Mouse (Mus musculus): ENCODE data around the gene Ano2.

The Ano2 gene

DNA sequence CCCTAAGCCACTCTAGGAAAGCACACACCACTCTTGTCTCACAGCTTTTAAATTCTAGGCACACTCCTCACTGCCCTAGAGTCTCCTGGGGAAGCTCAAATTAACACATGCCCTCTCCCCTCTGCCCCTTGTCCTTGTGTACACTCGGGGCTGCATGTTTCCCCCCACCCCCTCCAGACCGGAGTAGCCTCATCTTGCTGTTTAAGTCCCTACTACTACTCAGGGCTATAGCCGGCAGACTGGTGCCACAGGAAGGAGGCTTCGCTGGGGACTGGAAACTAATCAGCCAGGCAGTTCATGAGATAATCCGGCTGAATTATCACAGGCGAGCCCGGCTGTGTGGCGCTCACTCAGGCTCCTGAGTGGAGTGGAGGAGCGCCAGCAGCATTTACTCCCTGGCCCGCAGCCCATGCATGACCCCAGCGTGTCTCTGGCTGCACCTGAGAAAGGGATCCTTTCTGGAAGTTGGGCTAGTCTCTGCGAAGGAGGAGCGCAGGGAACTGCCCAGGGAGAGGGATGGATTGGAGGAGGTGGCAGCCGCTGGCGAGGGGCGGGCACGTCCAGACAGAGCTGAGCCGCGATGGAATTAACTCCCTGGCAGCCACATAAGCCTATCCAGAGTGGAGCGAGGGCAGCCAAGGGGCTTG lies at the start of gene Ano2:
Gene Ano2, plus strand, starts transcription at position 363 of the 647 bp plus-strand sequence.
- no peak for DNase-seq

DNA sequence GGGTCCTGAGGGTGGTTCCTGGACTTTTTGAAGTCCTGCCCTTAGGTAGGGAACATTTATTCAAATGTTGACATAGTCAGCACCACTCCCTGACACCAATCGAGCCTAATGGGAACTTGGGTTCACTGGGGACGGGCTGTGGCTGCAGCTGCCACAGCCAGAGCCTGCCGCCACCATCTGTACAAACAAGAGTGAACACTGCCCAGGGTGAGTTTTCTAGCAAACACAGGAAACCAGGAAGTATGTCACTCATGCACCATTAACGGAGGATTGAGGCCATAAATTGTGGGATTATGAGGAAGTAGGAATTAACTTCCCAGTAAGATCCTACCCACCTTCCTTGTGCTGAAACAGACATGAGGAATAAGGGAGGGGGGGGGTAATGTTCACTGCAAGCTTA lies 49.7 kb upstream of the Ano2 start:
- no peak for DNase-seq

DNA sequence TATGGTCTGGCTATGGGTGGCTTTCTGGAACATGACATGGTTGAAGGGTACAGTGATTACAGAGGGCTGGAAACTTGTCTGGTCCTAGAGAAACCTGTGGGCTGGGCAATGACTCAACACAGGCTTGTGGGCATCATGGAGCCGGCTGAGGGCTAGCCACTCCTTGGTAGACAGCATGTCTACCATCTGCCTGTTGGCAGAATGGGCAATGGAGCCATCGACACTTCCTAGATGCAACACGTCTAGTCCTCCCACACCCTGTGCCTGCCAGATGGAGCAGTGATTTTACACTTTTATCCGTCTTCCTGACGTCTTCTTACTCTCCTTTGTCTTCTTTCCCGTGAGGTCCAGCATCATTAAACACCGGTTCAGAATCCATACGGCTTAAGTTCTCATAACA lies 49.1 kb upstream of the Ano2 start:
- no peak for DNase-seq

DNA sequence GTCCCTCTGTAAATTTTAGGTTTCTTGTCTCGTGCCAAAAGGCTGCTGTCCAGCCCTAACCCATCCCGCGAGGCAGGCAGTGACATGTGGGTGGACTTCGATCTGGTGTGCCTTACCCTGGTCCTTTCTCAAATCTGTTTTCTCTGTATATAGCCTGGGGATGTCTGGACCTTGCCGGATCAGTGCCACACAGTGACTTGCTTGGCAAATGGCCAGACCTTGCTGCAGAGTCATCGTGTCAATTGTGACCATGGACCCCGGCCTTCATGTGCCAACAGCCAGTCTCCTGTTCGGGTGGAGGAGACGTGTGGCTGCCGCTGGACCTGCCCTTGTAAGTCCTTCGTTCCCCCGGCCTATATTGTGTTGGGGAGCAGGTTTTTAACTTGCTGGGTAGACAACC lies 41.3 kb upstream of the Ano2 start:
- no peak for DNase-seq

DNA sequence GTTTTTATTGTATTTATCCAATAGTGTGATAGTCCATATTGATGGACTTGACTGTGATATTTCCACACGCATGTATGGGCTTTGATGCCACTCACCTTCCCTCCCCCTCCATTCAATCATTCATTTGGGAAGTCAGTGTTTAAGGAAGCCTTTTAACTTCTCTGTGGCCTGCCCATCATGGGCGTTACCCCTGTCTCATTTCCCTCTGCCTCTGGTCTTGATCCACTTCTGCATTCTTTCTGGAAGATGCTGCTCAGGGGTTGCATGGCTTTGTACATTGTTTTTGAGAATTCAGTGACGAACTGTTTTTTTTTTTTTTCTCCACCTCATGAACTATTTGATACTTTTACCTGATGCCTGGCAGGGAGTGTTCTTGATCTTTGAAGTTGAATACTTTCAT lies 38.9 kb upstream of the Ano2 start:
- no peak for DNase-seq

DNA sequence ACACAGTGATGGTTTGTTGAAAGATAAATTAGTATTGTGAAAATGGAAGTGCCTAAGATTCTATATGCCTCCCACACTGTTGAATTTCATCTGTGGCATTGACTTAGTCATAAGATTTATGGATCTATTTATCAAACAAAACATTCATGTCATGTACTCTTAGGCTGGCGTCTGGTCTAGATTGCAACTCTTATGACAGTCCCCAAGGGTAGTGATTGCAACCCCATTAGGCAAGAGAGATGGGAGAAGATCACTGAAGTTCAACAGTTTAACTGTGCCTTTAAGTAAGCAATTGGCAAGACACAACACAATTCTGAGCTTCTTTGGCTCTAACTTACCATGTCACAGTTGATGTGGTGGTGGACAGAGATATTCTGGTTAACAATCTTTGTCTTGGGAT lies 36.8 kb upstream of the Ano2 start:
- no peak for DNase-seq

DNA sequence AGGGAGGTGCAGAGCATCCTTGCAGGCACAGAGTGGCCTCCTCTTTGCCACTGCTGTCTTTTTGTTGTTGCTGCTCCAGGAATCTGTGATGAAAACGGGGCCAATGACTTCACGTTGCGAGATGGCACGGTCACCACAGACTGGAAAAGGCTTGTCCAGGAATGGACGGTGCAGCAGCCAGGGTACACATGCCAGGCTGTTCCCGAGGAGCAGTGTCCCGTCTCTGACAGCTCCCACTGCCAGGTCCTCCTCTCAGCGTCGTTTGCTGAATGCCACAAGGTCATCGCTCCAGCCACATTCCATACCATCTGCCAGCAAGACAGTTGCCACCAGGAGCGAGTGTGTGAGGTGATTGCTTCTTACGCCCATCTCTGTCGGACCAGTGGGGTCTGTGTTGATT lies 33.3 kb upstream of the Ano2 start:
- DNase-seq = no peak

DNA sequence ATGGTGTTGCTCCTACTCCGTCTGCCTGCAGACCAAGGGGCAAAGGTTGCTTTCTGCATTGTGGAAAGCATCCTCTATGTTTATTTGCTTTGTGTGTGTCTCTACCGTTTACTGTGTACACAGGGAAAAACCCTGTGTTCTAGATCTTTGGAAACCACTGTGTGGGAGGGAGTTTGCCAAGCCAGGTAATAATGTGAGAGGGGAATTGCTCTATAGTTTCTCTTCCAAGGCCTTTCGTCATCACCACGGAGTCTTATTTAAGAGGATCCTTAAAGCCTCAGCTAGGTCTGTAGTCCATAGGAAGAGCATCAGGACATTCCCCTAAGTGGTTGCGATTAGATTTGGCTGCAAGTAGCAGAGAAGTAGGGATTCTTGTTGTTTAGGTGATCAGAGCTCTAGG lies 32.3 kb upstream of the Ano2 start:
- DNase-seq = no peak

DNA sequence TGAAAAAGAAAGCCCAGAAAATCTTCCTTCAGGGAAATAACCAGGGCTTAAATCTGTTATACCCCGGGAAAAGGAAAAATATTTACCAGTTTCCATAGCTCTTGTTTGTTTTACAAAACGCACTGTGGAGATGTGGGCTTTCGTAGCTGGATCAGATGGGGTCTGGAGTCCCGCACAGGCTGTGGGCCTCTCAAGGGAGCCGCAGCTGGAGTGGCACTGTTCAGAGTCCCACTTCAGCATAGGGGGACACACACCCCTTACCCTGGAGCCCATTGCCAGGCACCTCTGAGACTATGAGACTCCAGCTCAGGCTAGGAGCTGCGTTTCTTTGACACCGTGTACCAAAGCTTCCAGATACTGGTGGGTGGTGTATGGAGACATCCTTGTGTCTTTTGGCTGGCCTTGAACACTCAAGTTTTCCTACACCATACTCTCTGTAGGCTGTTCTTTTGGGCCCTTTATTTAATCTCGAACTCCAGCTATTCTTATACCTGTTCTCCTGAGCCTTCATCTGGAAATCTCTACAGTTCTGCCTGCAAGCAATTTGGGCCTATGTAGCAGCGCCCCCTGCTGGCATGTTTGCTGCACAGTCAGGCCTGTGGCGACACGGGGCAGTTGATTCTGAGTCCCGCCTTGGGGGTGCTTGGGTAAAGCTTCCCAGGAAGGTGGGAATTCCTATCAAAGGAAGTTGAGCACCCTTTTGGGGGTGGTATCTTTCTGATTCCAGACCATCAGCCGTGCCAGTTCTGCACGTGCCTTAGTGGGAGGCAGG lies 28.9 kb upstream of the Ano2 start:
- DNase-seq = peak; percentile 48 to 57

DNA sequence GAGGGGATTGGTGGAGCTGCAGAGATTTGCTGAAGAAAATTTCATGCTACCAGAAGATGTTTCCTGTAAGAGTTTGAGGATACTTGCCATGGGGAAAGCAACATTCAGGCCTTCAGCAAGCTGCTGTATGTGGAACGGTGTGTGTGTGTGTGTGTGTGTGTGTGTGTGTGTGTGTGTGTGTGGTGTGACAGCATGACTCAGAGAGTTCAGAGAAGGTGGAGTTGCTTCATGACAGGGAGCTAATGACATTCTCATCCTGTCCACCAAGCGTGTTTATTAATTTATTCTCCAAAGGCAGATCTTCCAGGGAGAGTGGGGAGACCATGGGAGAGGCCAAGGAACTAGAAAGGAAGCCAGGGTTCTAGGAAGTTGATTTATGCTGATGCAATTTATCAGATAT lies 26.3 kb upstream of the Ano2 start:
- no peak for DNase-seq

DNA sequence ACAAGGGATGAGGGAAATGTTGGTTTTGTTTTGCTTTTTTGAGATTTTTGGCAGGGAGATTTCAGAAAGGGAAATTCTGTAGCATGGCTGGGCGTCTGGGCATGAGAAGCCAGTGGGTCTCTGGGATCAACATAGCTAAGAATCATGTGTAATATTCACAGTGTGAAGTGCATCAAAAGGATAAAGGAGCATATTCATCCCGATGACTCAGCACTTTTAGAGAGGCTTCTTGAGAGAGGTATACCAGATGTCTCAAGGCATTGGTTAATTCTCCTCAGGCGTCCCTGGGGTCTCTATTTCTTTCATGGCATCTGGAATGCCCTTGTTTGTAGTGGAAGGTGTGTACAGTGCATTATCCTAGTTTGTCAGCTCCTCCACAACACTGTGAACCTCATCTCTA lies 18.4 kb upstream of the Ano2 start:
- no peak for DNase-seq

DNA sequence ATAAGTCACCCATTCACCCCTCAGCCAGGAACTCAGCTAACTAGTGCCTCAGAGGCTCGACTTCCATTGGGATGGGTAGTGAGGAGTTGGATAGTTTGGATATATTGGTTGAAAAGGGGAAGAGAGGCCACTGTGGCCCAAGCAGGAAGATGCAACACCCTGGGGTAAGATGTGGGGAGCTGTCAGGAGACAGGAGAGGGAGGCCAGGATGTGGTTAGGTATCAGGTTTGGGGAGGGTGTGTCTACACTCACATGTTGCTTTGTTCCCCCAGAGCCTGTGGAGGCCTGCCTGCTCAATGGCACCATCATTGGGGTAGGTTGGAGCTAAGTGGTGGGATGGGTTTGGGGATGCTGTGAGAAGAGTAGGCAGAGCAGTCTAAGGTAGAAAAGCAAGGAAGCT lies 11.7 kb upstream of the Ano2 start:
- DNase-seq = peak; percentile 11 to 31

DNA sequence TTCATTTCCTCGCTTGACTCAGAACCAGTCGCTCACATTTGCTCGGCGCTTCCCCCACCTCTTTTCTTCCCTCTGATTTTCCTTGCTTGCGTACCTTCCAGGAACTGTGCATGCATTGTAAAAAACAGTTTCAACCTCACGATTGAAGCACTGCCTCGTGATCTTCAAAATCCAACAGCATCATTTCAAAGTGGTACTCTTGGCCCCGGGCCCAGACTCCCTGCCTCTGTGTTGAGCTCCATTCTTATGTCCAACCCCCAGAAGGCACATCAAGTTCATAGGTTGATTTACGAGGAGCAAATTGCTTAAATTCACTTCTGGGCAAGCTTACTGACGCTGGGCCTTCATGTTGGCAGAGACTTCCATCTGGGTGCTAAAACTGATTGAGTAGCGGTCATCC lies 9.6 kb upstream of the Ano2 start:
- DNase-seq = no peak

DNA sequence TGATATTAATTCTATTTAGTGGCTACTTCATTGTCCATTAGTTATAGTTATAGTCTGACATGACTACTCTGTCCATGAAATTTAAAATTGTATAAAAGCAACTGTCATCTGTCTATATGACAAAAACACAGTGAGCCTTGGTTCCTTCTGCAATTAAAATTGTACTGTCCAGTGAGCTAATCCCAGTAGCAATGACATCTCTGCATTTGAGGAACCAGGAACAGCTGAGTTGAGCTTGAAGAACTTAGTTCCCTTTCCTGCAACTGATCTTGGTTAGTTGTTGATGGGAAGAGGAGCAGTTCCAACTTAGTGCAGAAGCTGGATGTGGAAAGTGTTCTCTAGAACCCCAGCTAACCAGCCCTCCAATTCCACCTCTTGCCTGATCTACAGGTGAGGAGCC lies 4.8 kb upstream of the Ano2 start:
- DNase-seq = no peak

DNA sequence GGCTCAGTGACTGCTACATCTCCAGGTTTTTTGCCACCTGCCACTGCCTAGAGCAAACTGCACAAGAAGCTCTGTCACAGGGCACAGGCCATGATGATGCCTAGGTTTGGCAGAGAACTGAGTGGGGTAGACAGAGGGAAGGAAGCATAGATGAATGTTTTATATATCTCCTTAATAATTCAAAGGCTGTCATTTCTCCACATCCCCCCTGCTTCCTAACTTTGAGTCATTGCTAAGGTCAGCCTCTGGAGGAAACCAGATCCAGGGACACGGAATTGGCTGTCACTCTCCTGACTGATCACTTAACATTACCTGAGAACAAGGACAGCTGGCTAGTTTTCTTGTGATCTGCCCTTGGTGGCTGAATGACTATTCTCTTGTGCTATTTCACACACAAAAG lies 2.2 kb upstream of the Ano2 start:
- no peak for DNase-seq

DNA sequence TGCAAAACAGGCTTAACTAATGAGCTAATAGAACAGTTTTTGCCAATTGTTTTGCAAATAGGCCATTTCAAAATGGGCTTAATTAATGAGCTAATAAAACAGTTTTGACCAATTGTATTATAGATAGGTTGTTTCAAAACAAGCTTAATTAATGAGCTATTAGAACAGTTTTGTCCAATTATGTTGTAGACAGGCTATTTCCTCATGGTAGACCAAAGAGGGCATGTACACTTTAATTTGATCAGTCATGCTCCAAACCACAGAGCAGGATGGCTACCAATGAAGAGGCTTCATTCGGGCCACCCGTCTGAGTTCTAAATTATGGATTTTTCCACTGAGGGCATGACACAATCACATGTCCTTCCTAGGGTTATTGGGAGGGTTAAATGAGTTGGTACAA lies 10.9 kb downstream of the Ano2 start:
- no peak for DNase-seq

DNA sequence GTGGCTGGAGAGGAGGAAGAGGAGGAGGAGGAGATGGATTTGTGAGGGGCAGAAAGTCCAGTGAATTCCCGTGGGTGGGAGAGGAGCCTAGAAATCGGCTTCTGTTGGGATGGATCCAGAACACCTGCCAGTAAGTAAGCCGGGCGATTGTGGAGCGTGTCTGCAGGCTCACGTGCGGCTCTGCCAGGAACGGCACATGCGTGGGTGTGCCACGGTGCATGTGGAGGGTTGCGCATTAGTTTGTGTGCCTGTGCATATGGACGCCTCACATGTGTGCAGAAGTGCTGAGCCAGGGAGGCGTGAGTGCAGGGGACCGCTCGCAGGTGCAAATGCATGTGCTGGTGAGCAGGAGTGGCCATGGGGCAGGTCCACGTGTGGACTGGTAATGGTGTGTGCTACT lies 21.0 kb downstream of the Ano2 start:
- DNase-seq = no peak

DNA sequence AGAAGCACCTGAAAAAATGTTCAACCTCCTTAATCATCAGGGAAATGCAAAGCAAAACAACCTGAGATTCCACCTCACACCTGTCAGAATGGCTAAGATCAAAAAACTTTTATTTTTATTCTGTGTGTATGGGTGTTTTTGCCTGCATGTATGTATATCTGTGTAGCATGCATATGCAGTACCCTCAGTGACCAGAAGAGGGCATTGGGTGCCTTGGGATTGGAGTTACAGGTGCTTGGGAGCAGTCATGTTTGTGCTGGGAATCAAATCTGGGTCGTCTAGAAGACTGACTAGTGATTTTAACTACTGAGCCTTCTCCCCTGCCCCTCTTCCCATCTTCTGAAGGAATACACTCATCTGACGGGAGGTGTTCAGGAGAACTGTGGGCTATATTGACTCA lies 36.2 kb downstream of the Ano2 start:
- DNase-seq = peak in 1 of 2 experiments; percentile 5

DNA sequence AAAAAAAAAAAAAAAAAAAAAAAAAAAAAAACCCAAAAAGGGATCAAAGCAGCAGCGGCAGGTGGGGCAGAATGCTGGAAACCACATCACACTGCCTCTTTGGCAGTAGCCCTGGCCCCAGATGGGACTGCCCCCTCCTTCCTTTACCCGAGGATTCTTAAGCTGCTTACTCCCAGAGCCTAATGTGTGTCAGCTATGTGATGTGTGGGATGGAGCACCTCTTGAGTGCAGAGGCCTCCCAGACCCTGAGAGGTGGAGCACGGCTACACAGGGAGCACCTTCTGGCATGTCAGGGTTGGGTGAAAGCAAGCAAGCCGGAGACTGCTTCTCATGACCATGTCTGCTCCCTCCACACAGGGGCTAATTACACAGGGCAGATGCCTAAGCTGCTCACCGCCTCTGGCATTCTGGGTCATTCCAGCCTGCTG lies 37.3 kb downstream of the Ano2 start:
- no peak for DNase-seq

DNA sequence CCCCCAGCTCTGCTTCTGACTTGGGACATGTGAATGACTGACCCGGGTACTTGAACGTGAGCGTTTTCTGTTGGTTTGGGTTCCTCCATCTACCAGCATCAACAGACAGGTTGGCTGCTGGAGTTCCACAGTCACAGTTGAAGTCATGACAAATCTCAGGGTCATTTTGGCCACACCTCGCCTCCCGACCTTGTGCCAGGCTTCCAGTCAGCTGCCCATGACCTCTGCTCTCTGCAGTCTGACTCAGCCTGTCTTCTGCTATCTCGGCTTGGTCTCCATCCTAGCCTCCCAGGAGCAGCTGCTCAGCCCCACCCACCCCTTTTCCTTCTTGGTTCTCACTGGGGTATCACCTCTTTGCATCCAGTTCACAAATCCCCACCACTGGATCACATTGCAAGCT lies 39.3 kb downstream of the Ano2 start:
- DNase-seq = no peak

DNA sequence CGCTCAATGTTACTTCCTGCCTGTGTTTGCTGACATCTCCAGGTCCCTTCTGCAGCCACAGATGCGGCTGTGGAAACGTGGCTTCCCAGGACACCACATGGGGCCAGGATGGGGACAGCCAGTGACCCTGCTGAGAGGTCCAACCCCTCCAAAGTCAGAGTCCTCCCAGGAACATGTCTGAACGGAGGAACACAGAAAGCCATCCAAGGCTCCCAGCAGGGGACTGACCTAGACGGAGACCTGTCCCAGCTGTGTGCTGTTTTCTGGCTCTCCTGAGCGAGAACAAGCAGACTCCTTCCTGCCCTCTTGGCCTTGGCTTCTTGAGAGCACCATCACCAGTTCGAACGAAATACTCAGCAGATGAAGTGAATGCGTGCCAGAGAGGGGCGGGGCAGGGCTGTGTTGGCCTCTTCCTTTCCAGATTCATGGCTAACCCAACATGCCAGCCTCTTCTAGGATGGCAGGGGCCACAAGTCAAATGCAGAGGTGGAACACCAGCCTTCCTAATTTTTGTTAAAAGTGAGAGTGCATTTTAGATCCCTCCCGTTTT lies 39.8 kb downstream of the Ano2 start:
- no peak for DNase-seq

DNA sequence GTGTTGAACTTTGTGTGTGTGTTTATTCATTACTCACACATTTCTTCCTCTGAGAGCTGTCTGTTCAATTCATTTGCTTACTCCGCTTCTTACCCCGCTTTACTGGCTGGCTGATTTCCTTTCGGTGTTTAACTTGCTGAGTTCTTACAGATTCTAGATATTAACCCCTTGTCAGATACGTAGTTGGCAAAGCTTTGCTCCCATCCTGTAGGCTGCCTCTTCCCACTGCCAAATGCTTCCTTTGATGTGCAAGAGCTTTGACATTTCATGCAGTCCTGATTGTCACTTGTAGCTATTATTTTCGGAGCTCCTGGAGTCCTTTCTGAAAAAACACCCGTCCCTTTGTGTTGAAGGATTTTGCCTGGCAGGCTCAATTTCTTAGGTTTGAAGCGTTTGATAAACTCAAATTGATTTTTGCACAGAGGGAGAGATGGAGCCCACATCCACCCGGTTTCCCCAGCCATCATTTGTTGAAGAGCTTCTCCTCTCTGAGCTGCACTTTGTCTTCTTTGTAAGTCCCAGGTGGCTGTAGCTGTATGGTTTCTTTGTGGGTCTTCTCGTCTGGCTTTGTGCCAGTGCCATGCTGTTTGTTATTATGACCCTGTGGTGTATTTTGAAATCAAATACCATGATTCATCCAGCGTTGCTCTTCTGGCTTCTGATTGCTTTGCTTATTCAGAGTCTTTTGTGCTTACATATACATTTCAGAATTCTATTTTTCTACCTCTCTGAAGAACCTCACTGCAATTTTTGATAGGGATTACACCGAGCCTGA lies 47.5 kb downstream of the Ano2 start:
- no peak for DNase-seq

DNA sequence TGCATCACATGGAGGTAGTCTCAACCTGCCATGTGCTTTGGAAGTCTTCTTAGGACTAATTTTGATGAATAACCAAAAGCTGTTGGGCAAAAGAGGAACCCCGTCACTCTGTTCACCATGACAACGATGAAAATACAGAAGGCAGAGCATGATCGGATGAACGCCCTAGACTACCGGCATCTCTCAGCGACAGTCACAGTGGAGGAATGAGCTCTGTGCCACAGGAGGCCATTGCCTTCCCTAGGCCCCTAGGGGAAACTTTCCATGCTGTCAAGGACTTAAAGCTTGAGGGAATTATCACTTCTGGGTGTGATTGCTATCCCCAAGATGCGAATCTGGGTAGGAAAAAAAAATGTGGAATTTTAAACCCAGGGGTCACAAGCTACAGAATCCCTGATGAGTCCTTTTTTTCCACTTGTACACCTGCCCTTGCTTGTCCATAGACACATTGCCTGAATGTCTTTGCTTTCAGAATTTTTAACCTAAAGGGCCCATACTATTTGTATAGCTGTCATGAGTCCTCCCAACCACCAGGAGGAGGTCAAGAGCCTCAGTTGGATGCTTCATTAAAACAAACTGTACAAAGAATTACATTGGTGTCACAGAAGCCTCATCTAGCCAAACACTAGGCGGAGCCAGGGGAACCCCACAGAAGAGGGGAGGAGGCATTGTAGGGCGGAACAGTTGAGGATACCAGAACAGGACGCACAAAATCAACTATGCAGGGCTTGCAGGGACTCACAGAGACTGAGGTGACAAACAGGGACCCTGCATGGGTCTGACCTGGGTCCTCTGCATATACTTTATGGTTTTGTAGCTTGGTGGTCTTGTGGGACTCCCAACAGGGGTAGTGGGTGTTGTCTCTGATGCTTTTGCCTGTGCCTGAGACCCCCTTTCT lies 53.2 kb downstream of the Ano2 start:
- no peak for DNase-seq
